Mouse (Mus musculus) v-Abl transformed pro-B cells (cell line): ENCODE data around the gene Olfr1124.
"Not testable (repeated sequence)": the region's sequence is repeated elsewhere in the genome, so short reads cannot be mapped to it uniquely, and the experiment has no call there.

ENCODE experiments used
- in situ Hi-C, 2 experiments: fragments of 400-800 bp; cut with MboI; formaldehyde crosslinking; loops; one replicate each; pipeline ENCODE4 v1.15.1; 2025; ENCODE audit not compliant: unreplicated experiment in 2 of 2

The Olfr1124 gene

DNA sequence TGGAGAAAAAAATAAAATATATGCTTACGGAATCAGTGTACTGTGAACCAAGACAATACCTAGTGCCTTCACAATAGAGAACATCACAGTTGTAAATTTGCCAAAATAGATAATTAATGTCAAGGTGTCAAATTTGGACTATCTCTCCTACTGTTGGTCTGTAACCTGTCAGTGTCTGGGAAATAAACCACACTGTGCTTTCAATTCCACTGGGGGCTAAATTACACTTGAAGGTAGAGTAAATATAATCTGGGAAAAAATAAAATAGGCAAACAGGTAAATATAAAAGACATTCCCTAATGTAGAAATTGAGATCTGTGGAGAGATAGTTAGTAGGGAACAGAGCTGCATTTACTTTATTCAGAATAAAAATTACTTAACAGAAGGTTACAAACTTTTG is at the start of gene Olfr1124:
Gene Olfr1124, plus strand, starts transcription at position 301 of the 400 bp plus-strand sequence.
- in situ Hi-C loops = no loop called here

DNA sequence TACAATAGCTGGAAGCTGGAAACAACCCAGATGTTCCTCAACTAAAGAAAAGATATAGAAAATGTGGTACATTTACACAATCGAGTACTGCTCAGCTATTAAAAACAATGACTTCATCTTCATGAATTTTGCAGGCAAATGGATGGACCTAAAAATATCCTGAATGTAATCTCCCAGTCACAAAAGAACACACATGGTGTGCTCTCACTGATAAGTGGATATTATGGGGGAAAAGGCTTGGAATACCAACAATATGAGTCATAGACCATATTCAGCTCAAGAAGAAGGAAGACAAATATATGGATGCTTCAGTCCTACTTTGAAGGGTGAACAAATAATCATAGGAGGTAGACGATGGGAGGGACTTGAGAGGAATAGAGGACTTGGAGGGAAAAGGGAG is 46.1 kb upstream of the Olfr1124 start:
- in situ Hi-C loops = no loop called here

DNA sequence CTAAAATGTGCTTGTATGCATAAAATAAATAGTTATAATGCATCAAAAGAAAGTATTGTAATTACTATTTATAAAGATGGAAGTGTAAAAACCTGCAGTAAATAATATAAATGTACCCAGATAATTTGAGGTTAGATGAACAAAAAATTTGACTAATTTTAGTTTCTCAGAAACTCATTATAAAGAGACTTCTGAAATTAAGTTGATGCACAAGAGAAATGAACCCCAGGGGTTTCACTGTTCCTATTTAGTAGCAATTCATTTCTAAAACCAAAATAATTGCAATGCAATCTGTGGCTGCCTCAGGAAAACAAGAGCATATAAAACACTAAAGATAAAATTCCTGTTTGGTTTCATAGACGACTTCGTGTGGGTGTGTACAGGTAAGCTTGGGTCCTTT is 44.5 kb upstream of the Olfr1124 start, which contains the start of gene Olfr1122:
Gene Olfr1122, plus strand, starts transcription at position 301 of the 400 bp plus-strand sequence.
- in situ Hi-C loops = no loop called here

DNA sequence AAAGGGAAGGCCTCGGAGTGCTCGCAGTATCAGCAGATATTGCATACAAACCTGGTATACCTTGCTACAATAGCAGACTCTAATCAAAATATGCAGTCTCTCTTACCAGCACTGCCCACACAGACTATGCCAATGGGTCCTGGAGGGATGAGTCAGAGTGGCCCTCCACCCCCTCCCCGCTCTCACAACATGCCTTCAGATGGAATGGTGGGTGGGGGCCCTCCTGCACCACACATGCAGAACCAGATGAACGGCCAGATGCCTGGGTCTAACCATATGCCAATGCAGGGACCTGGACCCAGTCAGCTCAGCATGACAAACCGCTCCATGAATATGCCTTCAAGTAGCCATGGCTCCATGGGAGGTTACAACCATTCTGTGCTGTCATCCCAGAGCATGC is 36.5 kb upstream of the Olfr1124 start:
- in situ Hi-C loops = not testable (repeated sequence)

DNA sequence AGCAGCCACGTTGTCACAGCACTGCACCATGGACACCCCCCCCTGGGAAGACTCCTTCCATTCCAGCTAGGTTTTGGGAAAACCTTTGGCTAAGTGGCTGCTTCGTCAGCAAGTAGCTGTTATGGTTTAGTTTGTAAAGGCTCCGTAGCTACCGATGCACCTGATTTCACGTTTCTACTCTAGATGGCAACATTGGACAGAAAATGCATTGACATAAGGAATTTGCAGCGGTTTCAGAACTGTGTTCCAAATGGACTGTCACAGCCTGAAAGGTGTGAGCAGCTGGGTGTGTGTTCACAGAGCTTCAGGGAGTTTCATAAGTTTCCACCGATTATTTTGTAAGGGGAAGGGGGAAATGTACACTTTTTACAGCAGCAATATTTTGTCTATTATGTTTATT is 35.4 kb upstream of the Olfr1124 start:
- in situ Hi-C loops = not testable (repeated sequence)

DNA sequence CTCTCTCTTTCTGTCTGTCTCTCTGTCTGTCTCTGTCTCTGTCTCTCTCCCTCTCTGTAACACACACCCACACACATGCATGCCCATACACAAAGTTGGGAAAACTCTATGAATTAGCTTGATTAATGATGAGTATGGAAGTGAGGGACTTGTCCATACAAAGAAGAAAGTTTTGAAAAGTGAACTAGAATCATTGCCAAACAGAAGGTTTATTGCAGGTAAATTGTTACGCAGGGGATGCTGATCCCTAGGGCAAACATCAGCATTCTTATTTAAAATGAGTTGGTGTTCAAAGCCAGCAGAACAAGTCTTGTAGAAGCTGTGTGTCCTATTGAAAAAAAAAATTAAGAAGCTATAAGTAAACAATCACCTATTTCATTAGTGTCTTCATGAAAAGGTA is 13.7 kb upstream of the Olfr1124 start, which contains the start of gene Olfr1123:
Gene Olfr1123, plus strand, starts transcription at position 301 of the 400 bp plus-strand sequence.
- in situ Hi-C loops = no loop called here

DNA sequence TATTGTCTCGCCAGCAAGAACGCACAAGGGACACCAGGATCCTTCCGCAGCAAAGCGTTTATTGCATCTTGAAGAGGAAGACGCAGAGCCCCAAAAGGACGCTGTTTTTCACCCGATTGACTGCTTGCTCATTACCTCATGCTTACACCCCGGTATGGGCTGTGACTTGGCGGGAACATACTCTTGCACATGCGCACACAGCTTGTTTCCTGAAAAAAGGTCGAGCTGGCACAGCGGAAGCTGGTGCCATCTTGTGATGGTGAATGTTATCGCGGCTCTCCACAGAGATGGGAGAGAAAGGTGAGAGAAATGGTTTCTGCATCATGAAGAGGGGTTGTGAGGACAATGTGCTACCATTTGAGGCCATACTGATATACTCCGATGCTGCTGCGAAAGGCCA is 7.7 kb downstream of the Olfr1124 start:
- in situ Hi-C loops = no loop called here

DNA sequence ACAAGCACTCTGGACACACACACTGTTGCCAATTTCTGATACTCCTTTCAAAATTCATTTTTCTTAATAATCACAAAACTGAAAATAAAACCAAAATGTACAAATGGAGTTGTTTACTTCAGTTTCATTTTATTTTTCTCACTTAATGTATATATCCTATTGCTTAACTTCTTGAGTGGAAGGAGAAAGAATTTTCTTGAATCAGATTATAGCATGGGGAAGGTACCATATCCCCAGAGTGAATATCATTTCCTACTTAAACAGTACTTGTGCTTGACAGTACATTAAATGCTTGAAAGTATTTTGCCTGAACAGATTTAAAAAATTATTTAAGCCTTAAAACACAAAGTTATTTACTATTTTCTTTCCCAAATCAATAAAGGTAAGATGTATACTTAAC is 23.6 kb downstream of the Olfr1124 start, which contains the start of gene Olfr1126:
Gene Olfr1126, plus strand, starts transcription at position 301 of the 400 bp plus-strand sequence.
- in situ Hi-C loops = no loop called here

DNA sequence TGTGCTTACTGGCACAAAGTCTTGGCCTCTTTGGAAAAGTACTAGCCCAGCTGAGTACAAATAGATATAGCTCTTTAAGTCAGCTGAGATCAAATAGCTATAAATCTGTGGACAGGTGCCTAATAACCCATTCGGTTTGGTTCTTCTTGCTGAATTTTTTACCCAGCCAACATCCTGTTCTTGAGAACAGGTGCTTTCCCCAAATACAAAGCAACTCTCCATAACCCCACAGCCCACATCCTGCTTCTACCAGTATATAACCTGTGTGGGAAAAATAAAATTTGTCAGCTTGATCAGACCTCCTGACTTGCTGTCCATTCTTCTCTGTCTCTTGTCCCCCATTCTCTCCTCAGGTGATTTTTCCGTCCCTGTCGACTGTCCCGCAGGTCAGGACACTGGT is 31.7 kb downstream of the Olfr1124 start:
- in situ Hi-C loops = no loop called here

DNA sequence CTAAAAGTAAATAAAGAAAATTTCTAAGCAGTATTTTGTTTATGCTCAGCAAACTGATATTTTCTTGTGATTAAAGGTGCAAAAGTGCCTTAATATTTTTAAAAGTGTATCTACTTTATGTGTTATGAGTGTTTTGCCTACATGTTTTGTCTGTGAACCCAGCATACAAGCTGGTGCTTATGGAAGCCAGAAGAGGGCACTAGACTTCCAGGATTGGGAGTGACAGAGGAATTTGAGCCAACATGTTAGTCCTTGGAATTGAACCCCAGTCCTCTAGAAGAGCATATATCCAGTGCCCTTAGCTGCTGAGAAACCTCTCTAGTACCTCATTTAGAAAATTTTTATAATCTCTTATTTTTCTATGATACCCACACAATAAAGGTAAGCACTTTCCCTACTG is 50.1 kb downstream of the Olfr1124 start:
- in situ Hi-C loops = no loop called here

DNA sequence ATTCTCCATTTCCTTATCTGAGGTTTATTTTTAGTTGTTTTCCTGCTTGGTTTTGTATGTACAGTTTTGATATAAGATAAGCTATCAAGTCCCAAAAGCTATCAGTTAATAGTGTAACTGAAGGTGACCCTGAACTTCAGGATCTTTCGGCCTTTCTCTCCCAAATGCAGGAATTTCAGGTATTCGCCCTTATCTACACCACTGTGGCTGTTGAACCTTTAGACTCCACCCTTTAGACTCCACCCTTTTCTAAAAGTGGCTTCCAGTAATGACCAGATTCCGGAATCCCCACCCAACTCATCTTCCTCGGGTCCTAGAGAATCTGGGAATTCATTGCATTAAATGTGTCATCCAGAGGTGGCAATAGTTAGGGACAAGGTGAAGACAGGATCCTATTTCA is 51.1 kb downstream of the Olfr1124 start:
- in situ Hi-C loops = no loop called here

DNA sequence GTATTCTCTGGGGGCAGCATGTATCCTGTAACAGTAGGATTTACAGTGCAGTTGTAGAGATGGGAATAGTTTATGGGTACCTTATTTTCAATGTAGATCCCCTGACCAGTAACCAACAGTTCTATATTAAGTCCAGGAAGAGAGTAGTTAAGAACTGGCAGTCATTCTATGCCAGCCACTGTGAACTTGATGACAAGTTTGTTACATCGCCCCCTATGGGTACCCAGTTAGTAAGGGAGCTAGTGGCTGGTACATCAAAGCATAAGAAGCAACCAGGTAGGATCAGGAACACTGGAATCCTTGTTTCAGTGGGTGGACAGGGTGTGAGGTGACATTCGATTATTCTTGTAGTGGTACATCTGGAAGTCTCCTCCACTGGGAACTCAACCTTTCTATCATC is 52.2 kb downstream of the Olfr1124 start:
- in situ Hi-C loops = no loop called here
